Mouse (Mus musculus) olfactory bulb, adult 2 months (tissue): ENCODE measurements around the gene Npy4r.

ENCODE experiments used
- CTCF ChIP-seq: fragments of 200-500 bp; IDR thresholded peaks from 2 replicates; pipeline ENCODE4 v1.5.1; 2012; ENCODE audit warnings: low read depth, mild to moderate bottlenecking, low read length, moderate library complexity; ENCODE audit not compliant: insufficient read depth
- POLR2A ChIP-seq: fragments of 200-500 bp; IDR thresholded peaks from 2 replicates; pipeline ENCODE4 v1.6.1; 2012; ENCODE audit warnings: mild to moderate bottlenecking, low read depth, low read length, moderate library complexity; ENCODE audit not compliant: insufficient read depth

GRCm38 (mm10) chr14:34131216-34131615 lies 21.1 kb downstream of the Npy4r start:
- no peak for TF ChIP-seq CTCF
- no peak for TF ChIP-seq POLR2A
